Mouse (Mus musculus): ENCODE data around the gene Rpl13a.
A peak's percentile ranks its signal among the peaks of the same experiment; 100 is the strongest.
"Not testable (repeated sequence)": the region's sequence is repeated elsewhere in the genome, so short reads cannot be mapped to it uniquely, and the experiment has no call there.

The Rpl13a gene

GRCm38 (mm10) chr7:45135993-45136567, 7.5 kb upstream of the Rpl13a start, which contains the start of the genes Gm45713 and Flt3l:
Gene Gm45713 (minus strand): TSS chr7:45136231.
Gene Flt3l (minus strand): TSS chr7:45136432.
- DNase-seq (ENCODE audit: low spot score in 2 of 2), result peak; percentile 78 to 91

- DNase-seq (ENCODE audit: low spot score in 2 of 2), result no peak
Measured at GRCm38 (mm10) chr7:45135370-45135769, 6.8 kb upstream of the Rpl13a start.

GRCm38 (mm10) chr7:45134544-45135026, 6.0 kb upstream of the Rpl13a start:
- no peak for DNase-seq (ENCODE audit: low spot score in 2 of 2)

GRCm38 (mm10) chr7:45133446-45134159, 5.0 kb upstream of the Rpl13a start:
- DNase-seq (ENCODE audit: low spot score in 2 of 2), result no peak

- DNase-seq (ENCODE audit: low spot score in 2 of 2), result no peak
Measured at GRCm38 (mm10) chr7:45131850-45132249, 3.3 kb upstream of the Rpl13a start.

GRCm38 (mm10) chr7:45129776-45130512, 1.4 kb upstream of the Rpl13a start:
- DNase-seq (ENCODE audit: low spot score in 2 of 2), result no peak

GRCm38 (mm10) chr7:45129318-45129717, 757 bp upstream of the Rpl13a start:
- DNase-seq (ENCODE audit: low spot score in 2 of 2), result peak in 1 of 2 experiments; percentile 42

GRCm38 (mm10) chr7:45127700-45128224, 799 bp downstream of the Rpl13a start:
- no peak for DNase-seq (ENCODE audit: low spot score in 2 of 2)

- no peak for DNase-seq (ENCODE audit: low spot score in 2 of 2)
Measured at GRCm38 (mm10) chr7:45126844-45127699, 1.5 kb downstream of the Rpl13a start.

- DNase-seq (ENCODE audit: low spot score in 2 of 2), result no peak
Measured at GRCm38 (mm10) chr7:45126147-45126843, 2.3 kb downstream of the Rpl13a start.

GRCm38 (mm10) chr7:45125649-45126048, 2.9 kb downstream of the Rpl13a start:
- DNase-seq (ENCODE audit: low spot score in 2 of 2), result not testable (repeated sequence)

- DNase-seq (ENCODE audit: low spot score in 2 of 2), result no peak
Measured at GRCm38 (mm10) chr7:45125144-45125600, 3.4 kb downstream of the Rpl13a start.

- DNase-seq (ENCODE audit: low spot score in 2 of 2), result peak; percentile 98
Measured at GRCm38 (mm10) chr7:45124224-45125143, 4.1 kb downstream of the Rpl13a start, which contains the start of gene Rps11. Gene Rps11 (minus strand): TSS chr7:45124439.

GRCm38 (mm10) chr7:45123186-45123570, 5.4 kb downstream of the Rpl13a start:
- no peak for DNase-seq (ENCODE audit: low spot score in 2 of 2)

- DNase-seq (ENCODE audit: low spot score in 2 of 2), result no peak
Measured at GRCm38 (mm10) chr7:45122561-45123185, 5.9 kb downstream of the Rpl13a start.

- DNase-seq (ENCODE audit: low spot score in 2 of 2), result no peak
Measured at GRCm38 (mm10) chr7:45121966-45122365, 6.6 kb downstream of the Rpl13a start.

GRCm38 (mm10) chr7:45121404-45121803, 7.2 kb downstream of the Rpl13a start:
- DNase-seq (ENCODE audit: low spot score in 2 of 2), result no peak

GRCm38 (mm10) chr7:45119780-45120709, 8.5 kb downstream of the Rpl13a start:
- DNase-seq (ENCODE audit: low spot score in 2 of 2), result no peak

Measured in cerebellum, postnatal 4 days (tissue).